ENCODE assay signal across 15 mouse cellular contexts in genomic region chr4:89651779-89652178, GRCm38 (mm10). TPM values are rescaled to one million over a fixed set of nuclear protein-coding genes. Genes with fewer than 3 reads are reported as not detected.
"Had no signal": no experiment of that assay in that cellular context is flagged by ENCODE, and none has a peak within 500 bp of the region (broad histone marks: within the 10 kb centered on the region; RNA-seq: fewer than 3 reads in every experiment).

No protein-coding gene starts in this region.

- H3K4me2 ChIP-seq: liver, embryonic 13.5 days; lung, embryonic 15.5 days; midbrain, embryonic 11.5 days; stomach, embryonic 15.5 days had no signal

- H3K9ac ChIP-seq: liver, embryonic 13.5 days; liver, postnatal 0 days; lung, embryonic 15.5 days; midbrain, embryonic 15.5 days; neural tube, embryonic 13.5 days; stomach, embryonic 15.5 days had no signal

- H3K27me3 ChIP-seq: liver, embryonic 13.5 days; lung, embryonic 15.5 days; megakaryocyte, embryonic 14.5 days; neural tube, embryonic 13.5 days; stomach, embryonic 15.5 days had no signal

- H3K9me3 ChIP-seq: limb, embryonic 10.5 days; liver, embryonic 13.5 days; lung, embryonic 15.5 days; megakaryocyte, embryonic 14.5 days; midbrain, embryonic 15.5 days; neural tube, embryonic 13.5 days; stomach, embryonic 15.5 days had no signal

- H3K36me3 ChIP-seq: limb, embryonic 10.5 days; liver, embryonic 13.5 days; lung, embryonic 15.5 days; midbrain, embryonic 15.5 days; neural tube, embryonic 13.5 days; stomach, embryonic 15.5 days had no signal

- H3K27ac ChIP-seq: left cerebral cortex, adult 2 months; limb, embryonic 10.5 days; liver, embryonic 13.5 days; lung, embryonic 15.5 days; macrophage; midbrain, embryonic 15.5 days; neural tube, embryonic 13.5 days; stomach, embryonic 15.5 days had no signal

- DNase-seq: kidney, postnatal 10 days; liver, embryonic 13.5 days; liver, postnatal 0 days; lung, postnatal 14 days; thymus, postnatal 4 days had no signal

- ATAC-seq: liver, postnatal 0 days; midbrain, embryonic 15.5 days had no signal

- H3K4me3 ChIP-seq: left cerebral cortex, adult 2 months; limb, embryonic 10.5 days; liver, embryonic 13.5 days; lung, embryonic 15.5 days; megakaryocyte, embryonic 14.5 days; neural tube, embryonic 13.5 days; stomach, embryonic 15.5 days had no signal

- H3K4me1 ChIP-seq: limb, embryonic 10.5 days; liver, embryonic 13.5 days; lung, embryonic 15.5 days; stomach, embryonic 15.5 days had no signal

RNA-seq across cellular contexts. Expression of gene Dmrta1, which starts 27.5 kb away (rescaled TPM):
- polyA plus RNA-seq: large intestine, adult 2 months; liver, embryonic 13.5 days; liver, postnatal 0 days; lung, embryonic 15.5 days; macrophage had no signal
